Comparison of ENCODE assay signal across 1 mouse cellular context in the genomic region with DNA sequence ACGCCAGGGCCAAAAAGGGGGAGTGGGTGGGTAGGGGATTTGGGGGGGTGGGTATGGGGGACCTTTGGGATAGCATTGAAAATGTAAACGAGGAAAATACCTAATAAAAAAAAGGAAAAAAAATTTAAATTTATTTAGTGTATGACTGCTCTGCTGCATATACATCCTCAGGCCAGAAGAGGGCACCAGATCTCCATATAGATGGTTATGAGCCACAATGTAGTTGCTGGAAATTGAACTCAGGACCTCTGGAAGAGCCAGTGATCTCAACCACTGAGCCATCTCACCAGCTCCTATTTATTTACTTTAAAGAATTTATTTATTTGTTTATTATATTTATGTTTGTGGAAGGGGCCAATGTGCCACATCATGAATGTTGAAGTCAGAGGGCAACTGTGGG.
TF ChIP-seq lines count a peak whose summit lies in the region.

No protein-coding gene starts in this region.

TF ChIP-seq in CH12.LX, 34 proteins besides CTCF, POLR2A, EP300 and RAD21:
- peak; percentile 40 for TF ChIP-seq SMC3 (IDR thresholded peaks at IDR 0.05; ENCODE audit: low read depth, low read length)
